Mouse (Mus musculus): ENCODE measurements at regions not wholly inside any gene's neighbourhood (a gene's known extent, or its start where the extent isn't known, plus 50 kb on each side); places are given as distances from the start of the nearest gene placed in this dataset.

DNA sequence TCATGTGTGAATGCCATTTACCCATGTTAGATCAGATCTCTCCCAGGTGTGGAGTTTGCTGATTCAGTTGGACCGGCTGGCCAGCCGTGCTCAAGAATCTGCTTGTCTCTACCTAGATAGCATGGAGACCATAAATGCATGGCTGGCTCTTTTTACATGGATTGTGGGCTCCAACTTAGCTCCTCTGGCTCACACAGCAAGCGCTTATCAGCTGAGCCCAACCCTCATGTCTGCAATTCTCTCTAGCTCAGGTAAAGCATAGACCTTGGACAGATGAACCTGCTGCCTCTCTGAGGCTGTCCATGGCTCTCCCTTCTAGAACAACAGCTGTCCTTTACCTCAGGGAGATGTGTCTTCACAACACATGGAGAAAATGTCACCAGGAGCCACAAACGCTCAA is 94.8 kb upstream of the 1700020N01Rik start:
- no peak for TF ChIP-seq CTCF (IDR thresholded peaks at IDR 0.05; ENCODE audit: extremely low read depth, insufficient read depth, low read length)
- no peak for TF ChIP-seq POLR2A (IDR thresholded peaks at IDR 0.05; ENCODE audit: extremely low read depth, insufficient read depth, low read length)
